Mouse (Mus musculus): Measurements from ENCODE around the gene Smn1. TPM values are rescaled to one million over a fixed set of nuclear protein-coding genes. Genes with fewer than 3 reads are reported as not detected.

Gene Smn1
- total RNA-seq (2021): 10 to 100 TPM; 41.3 to 44.8 TPM
- long read RNA-seq, experiment 1, transcript Smn1-201 (9 exons, 1,222 nt): major isoform, 12 of 16 reads
- long read RNA-seq, experiment 1, partial matches to known transcripts: 3 of 16 reads
- long read RNA-seq, experiment 1, other reads (novel, unspliced or antisense): 1 of 16 reads
- long read RNA-seq, experiment 2, transcript Smn1-201 (9 exons, 1,222 nt): major isoform, 5 of 8 reads
- long read RNA-seq, experiment 2, partial matches to known transcripts: 0 of 8 reads
- long read RNA-seq, experiment 2, other reads (novel, unspliced or antisense): 2 of 8 reads

GRCm38 (mm10) chr13:100124423-100125257 lies at the start of gene Smn1:
Gene Smn1, plus strand, starts transcription at chr13:100124852.
- Histone ChIP-seq H3K27ac (peak within 1 kb of the TSS; percentile 38), H3K4me3 (peak within 1 kb of the TSS; percentile 88)
- peak; percentile 95 to 97 for DNase-seq (ENCODE audit: extremely low spot score in 1 of 2, low spot score in 2 of 2)
- TF ChIP-seq CTCF (IDR thresholded peaks at IDR 0.05): no peak
- intact Hi-C loops (cut with DNase I): loop anchor here (1.0 kb wide), 1 partner anchor 8 kb away; no protein-coding TSS in a partner anchor

- TF ChIP-seq CTCF (IDR thresholded peaks at IDR 0.05): no peak
- Histone ChIP-seq H3K27ac (no peak overlapping the region), H3K4me3 (no peak overlapping the region)
- intact Hi-C loops (cut with DNase I): no loop called here
- DNase-seq (ENCODE audit: extremely low spot score in 1 of 2, low spot score in 2 of 2): no peak
These were observed 25.8 kb upstream of the Smn1 start for GRCm38 (mm10) chr13:100098808-100099207.

GRCm38 (mm10) chr13:100103052-100103658 lies 21.5 kb upstream of the Smn1 start:
- no peak for TF ChIP-seq CTCF (IDR thresholded peaks at IDR 0.05)
- H3K4me3 ChIP-seq: peak overlapping the region; percentile 99
- intact Hi-C loops (cut with DNase I): loop anchor here (2.0 kb wide), 1 partner anchor 548 kb away; the partner anchor contains the start of genes Ak6, Rad17 and Taf9
- no peak for DNase-seq (ENCODE audit: extremely low spot score in 1 of 2, low spot score in 2 of 2)
- H3K27ac ChIP-seq: peak overlapping the region; percentile 93

DNA sequence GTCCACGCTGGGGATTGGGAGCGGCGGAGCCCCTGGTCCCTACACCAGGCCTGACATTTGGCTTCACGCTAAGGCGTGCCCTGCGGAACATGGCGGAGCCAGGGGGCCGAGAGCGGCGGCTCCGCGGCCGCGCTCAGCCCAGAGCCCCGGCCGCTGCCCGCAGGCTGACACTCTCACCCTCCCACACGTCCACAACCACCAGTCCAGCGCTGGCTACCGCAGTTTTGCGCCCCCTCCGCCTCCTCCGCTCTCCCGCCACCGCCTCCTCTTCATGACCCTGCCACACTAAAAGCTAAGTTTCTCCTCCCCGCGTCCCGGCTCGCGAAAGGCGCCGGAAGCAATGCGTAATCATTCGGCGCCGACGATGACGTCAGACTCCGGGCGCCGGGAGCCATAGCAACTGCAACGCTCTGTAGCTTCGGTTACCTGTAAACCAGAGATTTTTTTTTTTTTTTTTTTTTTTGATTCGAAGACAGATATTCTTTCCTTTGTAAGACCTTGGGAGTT lies 20.9 kb upstream of the Smn1 start, which contains the start of gene Bdp1:
TSS of gene Bdp1 (minus strand) at position 323 of the 507 bp plus-strand sequence.
- DNase-seq (ENCODE audit: extremely low spot score in 1 of 2, low spot score in 2 of 2): peak; percentile 95 to 98
- Histone ChIP-seq H3K27ac (peak within 1 kb of the TSS; percentile 93), H3K4me3 (peak within 1 kb of the TSS; percentile 99)
- no peak for TF ChIP-seq CTCF (IDR thresholded peaks at IDR 0.05)
- intact Hi-C loops (cut with DNase I): loop anchor here (2.0 kb wide), 1 partner anchor 547 kb away; the partner anchor contains the start of genes Ak6, Rad17 and Taf9

- peak; percentile 86 to 87 for DNase-seq (ENCODE audit: extremely low spot score in 1 of 2, low spot score in 2 of 2)
- intact Hi-C loops (cut with DNase I): no loop called here
- Histone ChIP-seq H3K27ac (peak within 1 kb of the TSS; percentile 75), H3K4me3 (peak within 1 kb of the TSS; percentile 94)
- no peak for TF ChIP-seq CTCF (IDR thresholded peaks at IDR 0.05)
These were observed 16.8 kb upstream of the Smn1 start, which contains the start of gene Serf1 for GRCm38 (mm10) chr13:100107652-100108472. Gene Serf1, plus strand, starts transcription at chr13:100108012.

DNA sequence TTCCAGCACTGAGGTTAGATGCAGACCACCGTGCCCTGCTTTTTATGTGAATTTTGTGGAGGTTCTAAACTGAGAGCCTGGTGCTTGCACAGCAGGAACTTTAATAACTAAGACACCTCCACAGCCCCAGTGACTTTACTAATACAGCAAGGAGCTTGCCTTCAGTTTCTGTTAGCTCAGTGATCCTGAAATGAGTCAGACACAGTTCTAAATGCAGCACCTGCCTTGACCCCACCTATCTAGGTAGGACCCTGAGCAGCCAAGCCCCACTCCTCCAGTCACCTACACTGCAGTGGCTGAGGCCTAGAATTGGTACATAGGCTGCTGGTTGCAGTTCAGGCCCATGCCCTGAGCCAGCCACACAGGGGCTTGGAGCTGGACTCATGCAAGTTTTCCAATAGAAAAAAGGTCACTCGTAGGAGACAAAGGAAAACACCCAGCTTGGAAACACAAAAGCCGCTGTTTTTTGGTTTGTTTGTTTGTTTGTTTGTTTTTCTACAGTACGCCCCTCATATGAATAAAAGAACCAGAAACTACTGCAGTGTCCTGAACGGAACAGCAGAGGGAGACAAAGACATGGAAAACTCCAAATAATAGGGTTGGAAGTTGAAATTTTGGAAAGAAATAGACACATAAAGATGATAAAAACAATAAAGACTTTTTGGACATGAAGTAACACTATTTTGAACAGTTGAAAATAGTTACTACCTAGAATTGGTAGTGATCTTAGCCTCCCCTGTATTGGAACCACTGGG lies 12.3 kb upstream of the Smn1 start:
- no peak for DNase-seq (ENCODE audit: extremely low spot score in 1 of 2, low spot score in 2 of 2)
- intact Hi-C loops (cut with DNase I): loop anchor here (5.0 to 10.0 kb wide), 2 partner anchors 280 to 502 kb away; partner anchors contain the start of gene Marveld2
- no peak overlapping the region for H3K27ac ChIP-seq
- no peak overlapping the region for H3K4me3 ChIP-seq
- TF ChIP-seq CTCF (IDR thresholded peaks at IDR 0.05): peak; percentile 78

GRCm38 (mm10) chr13:100123970-100124369 lies 682 bp upstream of the Smn1 start:
- no peak overlapping the region for H3K27ac ChIP-seq
- no peak for TF ChIP-seq CTCF (IDR thresholded peaks at IDR 0.05)
- DNase-seq (ENCODE audit: extremely low spot score in 1 of 2, low spot score in 2 of 2): no peak
- intact Hi-C loops (cut with DNase I): loop anchor here (1.0 kb wide), 1 partner anchor 8 kb away; no protein-coding TSS in a partner anchor
- H3K4me3 ChIP-seq: peak overlapping the region; percentile 88

DNA sequence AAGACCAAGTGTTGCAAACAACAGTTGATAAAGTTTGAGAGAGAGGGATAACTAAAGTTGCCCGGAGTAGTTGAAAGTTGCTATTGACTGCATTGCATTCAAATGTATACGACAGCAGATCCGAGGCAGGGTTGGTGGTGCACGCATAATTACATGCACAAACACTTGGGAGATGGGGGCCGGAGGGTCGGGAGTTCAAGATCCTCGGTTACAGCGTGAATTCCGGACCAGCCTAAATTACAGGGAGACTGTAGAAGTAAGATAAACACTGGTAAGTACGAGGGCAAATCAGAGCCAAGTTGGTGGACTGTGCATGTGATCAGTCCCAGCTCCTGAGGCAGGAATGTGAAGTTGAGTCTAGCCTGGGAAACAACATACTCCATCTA lies 599 bp downstream of the Smn1 start:
- DNase-seq (ENCODE audit: extremely low spot score in 1 of 2, low spot score in 2 of 2): no peak
- intact Hi-C loops (cut with DNase I): no loop called here
- no peak for TF ChIP-seq CTCF (IDR thresholded peaks at IDR 0.05)

GRCm38 (mm10) chr13:100141646-100142314 lies 17.1 kb downstream of the Smn1 start:
- no peak overlapping the region for H3K4me3 ChIP-seq
- intact Hi-C loops (cut with DNase I): no loop called here
- TF ChIP-seq CTCF (IDR thresholded peaks at IDR 0.05): no peak
- H3K27ac ChIP-seq: no peak overlapping the region
- no peak for DNase-seq (ENCODE audit: extremely low spot score in 1 of 2, low spot score in 2 of 2)

More for the DNA sequence above, 599 bp downstream of the Smn1 start:
- Histone ChIP-seq H3K27ac (no peak overlapping the region), H3K4me3 (peak overlapping the region; percentile 88)
